Mouse (Mus musculus): ENCODE measurements around the gene Hoxd13. TPM values are rescaled to one million over a fixed set of nuclear protein-coding genes. Genes with fewer than 3 reads are reported as not detected.

The Hoxd13 gene
- total and polyA plus RNA-seq, 2 experiments from 2014 or later, result 0.21 TPM; not detected in 1

DNA sequence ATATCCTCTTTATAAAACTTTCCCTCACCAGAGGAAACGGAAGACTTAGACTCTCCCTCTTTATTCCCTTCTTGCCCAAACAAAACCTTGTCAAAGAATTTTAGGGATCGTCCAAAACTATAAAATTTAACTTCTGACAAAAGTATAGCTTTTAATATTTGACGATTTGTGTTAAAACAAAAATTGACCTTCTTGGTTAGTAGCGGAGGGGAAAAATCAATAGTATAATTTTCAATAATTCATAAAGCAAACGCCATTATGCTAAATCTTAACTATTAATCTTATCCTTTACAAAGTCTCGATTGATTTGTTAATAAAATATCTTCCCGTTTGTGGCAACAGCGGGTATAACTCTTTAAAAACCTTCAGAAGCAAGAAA, 22.2 kb downstream of the Hoxd13 start:
- Histone ChIP-seq H3K9ac (replicated peaks; ENCODE audit: low read length) (no peak overlapping the region), H3K4me2 (ENCODE audit: low read depth, low read length) (no peak overlapping the region), H3K27ac (no peak overlapping the region), H3K4me3 (ENCODE audit: low read length) (no peak overlapping the region), H3K36me3 (ENCODE audit: insufficient read depth, low read length) (no peaks in the 10 kb centered on the region), H3K4me1 (ENCODE audit: insufficient read depth, low read length) (no peaks in the 10 kb centered on the region), H3K9me3 (ENCODE audit: low read length) (peaks cover 3% of the 10 kb centered on the region; the same call in 1 of the 2 replicates), H3K27me3 (ENCODE audit: insufficient read depth, low read length) (peaks cover 89% of the 10 kb centered on the region)
- WGBS, result 8% methylated on average over 8 of the region's 8 CpGs
- no peak for TF ChIP-seq CTCF (IDR thresholded peaks at IDR 0.05; ENCODE audit: low read depth)
- DNase-seq (ENCODE audit: low spot score), result no peak
- no peak for ATAC-seq

DNA sequence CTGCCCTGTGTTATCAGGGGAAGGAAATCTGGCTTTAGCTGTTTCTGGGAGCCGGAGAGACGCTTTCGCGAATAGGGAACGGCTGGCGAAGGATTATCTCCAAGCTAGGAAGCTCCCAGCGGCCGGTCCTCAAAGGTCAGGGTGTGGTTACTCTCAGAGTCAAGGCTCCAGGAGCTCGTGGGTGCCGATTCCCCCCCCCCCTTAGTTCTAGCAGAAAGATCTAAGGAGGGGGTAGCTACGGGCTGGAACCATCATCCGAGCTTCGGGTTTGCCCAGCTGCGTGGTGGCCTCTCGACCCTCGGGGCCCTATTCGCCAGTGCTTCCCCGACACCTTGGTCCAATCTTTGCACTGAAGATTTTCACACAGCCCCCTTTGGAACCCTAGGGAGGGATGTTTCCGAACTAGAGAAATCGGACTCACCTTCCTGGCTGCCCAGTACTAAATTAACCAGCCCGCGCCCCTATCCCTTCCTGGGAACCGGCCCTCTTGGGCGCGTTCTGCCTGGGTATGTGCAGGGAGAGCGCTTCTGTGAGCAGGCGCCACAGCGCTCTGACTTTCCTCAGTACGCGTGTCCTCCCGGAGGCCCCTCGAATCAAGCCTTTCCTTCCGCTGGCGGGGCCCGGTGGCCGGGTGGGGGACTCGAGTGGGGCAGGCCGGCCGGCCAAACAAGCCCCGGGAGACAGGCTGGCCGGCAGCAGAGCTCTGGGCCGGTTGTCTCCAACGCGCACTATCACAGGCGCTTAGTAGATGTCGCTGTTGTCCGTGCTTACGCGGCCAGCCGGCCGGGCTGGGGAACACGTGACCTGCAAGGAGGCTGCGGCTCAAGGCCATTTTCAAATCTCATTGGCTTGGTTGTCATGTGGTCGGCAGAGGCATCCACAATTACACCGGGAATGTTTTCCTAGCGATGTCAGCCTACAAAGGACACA, 23.2 kb downstream of the Hoxd13 start, which contains the start of gene Hoxd10:
TSS of gene Hoxd10 (plus strand) at position 903 of the 930 bp plus-strand sequence.
- Histone ChIP-seq H3K27ac (no peak within 1 kb of the TSS), H3K4me3 (ENCODE audit: low read length) (no peak within 1 kb of the TSS), H3K4me1 (ENCODE audit: insufficient read depth, low read length) (no peaks in the 10 kb centered on the region), H3K36me3 (ENCODE audit: insufficient read depth, low read length) (no peaks in the 10 kb centered on the region), H3K9me3 (ENCODE audit: low read length) (peaks cover 3% of the 10 kb centered on the region; the same call in 1 of the 2 replicates), H3K4me2 (ENCODE audit: low read depth, low read length) (no peak within 1 kb of the TSS), H3K27me3 (ENCODE audit: insufficient read depth, low read length) (peaks cover 90% of the 10 kb centered on the region), H3K9ac (replicated peaks; ENCODE audit: low read length) (no peak within 1 kb of the TSS)
- DNase-seq (ENCODE audit: low spot score) (peak; percentile 68), ATAC-seq (peak; percentile 61; the same call in 1 of the 2 replicates)
- TF ChIP-seq CTCF (IDR thresholded peaks at IDR 0.05; ENCODE audit: low read depth), result peak; percentile 35; the same call in 1 of the 2 replicates
- under 1% methylated on average over 56 of the region's 56 CpGs for WGBS

DNA sequence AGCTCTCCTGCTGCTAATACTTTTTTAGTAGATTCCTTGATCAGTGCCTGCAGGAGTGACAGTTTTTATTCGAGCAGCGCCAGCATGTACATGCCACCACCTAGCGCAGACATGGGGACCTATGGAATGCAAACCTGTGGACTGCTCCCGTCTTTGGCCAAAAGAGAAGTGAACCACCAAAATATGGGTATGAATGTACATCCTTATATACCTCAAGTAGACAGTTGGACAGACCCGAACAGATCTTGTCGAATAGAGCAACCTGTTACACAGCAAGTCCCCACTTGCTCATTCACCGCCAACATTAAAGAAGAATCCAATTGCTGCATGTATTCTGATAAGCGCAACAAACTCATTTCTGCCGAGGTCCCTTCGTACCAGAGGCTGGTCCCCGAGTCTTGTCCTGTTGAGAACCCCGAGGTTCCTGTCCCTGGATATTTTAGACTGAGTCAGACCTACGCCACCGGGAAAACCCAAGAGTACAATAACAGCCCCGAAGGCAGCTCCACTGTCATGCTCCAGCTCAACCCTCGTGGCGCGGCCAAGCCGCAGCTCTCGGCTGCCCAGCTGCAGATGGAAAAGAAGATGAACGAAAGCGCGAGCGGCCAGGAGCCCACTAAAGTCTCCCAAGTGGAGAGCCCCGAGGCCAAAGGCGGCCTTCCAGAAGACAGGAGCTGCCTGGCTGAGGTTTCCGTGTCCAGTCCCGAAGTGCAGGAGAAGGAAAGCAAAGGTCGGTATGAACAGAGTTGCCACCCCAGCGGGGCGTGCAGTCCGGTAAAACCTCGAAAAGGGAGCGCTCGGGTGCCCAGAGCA, 24.1 kb downstream of the Hoxd13 start:
- Histone ChIP-seq H3K9me3 (ENCODE audit: low read length) (peaks cover 3% of the 10 kb centered on the region; the same call in 1 of the 2 replicates), H3K27ac (no peak overlapping the region), H3K4me1 (ENCODE audit: insufficient read depth, low read length) (no peaks in the 10 kb centered on the region), H3K4me2 (ENCODE audit: low read depth, low read length) (no peak overlapping the region), H3K36me3 (ENCODE audit: insufficient read depth, low read length) (no peaks in the 10 kb centered on the region), H3K27me3 (ENCODE audit: insufficient read depth, low read length) (peaks cover 91% of the 10 kb centered on the region), H3K9ac (replicated peaks; ENCODE audit: low read length) (no peak overlapping the region), H3K4me3 (ENCODE audit: low read length) (no peak overlapping the region)
- DNase-seq (ENCODE audit: low spot score) (no peak), ATAC-seq (no peak)
- no peak for TF ChIP-seq CTCF (IDR thresholded peaks at IDR 0.05; ENCODE audit: low read depth)
- WGBS, result 3% methylated on average over 35 of the region's 35 CpGs

DNA sequence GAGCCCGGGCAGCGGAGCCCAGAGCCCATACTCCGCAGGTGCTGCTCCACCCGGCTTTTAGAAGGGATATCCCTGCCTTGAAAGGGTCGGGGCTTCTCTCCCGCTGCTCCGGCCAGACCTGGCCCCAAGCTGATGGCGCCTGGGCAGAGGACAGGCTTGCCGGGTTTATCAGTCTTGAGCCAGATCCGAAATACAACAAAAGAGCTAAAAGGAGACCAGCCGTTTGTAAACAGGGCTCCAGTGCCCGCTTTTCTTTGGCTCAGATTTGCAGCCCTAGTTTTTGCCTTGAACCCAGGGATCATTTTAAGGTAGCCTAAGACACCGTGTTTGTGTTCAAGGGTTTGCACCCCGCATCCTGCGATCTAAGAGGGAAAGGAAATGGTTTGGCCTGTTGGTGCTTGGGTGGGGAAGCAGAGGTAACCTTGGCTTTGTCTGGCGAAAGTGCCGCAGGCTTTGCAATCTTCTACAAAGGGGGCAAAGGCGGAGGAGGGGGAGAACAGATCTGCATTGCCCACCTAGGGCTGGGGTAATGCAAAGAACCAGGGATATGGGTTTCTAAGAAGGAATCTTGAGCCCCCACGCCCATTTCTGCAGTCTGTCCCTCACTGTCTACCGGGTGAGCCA, 24.8 kb downstream of the Hoxd13 start:
- Histone ChIP-seq H3K4me3 (ENCODE audit: low read length) (no peak overlapping the region), H3K4me2 (ENCODE audit: low read depth, low read length) (no peak overlapping the region), H3K9me3 (ENCODE audit: low read length) (0 out of 2 replicates have a peak, but pooled peaks cover 3% of the 10 kb centered on the region), H3K27ac (no peak overlapping the region), H3K4me1 (ENCODE audit: insufficient read depth, low read length) (no peaks in the 10 kb centered on the region), H3K36me3 (ENCODE audit: insufficient read depth, low read length) (no peaks in the 10 kb centered on the region), H3K27me3 (ENCODE audit: insufficient read depth, low read length) (peaks cover 91% of the 10 kb centered on the region), H3K9ac (replicated peaks; ENCODE audit: low read length) (no peak overlapping the region)
- WGBS, result 1% methylated on average over 20 of the region's 20 CpGs
- DNase-seq (ENCODE audit: low spot score), result no peak
- ATAC-seq, result no peak
- TF ChIP-seq CTCF (IDR thresholded peaks at IDR 0.05; ENCODE audit: low read depth), result no peak

DNA sequence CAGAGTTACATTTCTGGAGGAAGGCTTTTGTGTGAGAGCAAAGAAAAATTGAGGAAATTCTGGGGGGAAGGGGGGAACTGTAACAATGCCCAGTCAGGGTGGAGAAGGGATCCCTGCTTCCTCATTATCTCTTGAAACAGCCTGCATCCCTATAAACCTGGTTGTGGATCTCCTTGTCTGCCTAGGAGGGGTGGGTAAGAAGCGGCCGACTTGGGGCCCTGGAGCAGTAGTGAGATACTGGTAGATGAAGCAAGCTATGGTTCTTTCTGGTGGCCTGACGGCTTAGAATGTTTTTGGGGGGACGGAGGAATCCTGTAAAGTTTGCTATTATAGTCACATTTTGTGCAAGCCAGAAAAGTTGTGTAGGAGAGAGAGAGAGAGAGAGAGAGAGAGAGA, 25.3 kb downstream of the Hoxd13 start:
- Histone ChIP-seq H3K36me3 (ENCODE audit: insufficient read depth, low read length) (no peaks in the 10 kb centered on the region), H3K4me2 (ENCODE audit: low read depth, low read length) (no peak overlapping the region), H3K4me1 (ENCODE audit: insufficient read depth, low read length) (no peaks in the 10 kb centered on the region), H3K9me3 (ENCODE audit: low read length) (0 out of 2 replicates have a peak, but pooled peaks cover 3% of the 10 kb centered on the region), H3K9ac (replicated peaks; ENCODE audit: low read length) (no peak overlapping the region), H3K27ac (no peak overlapping the region), H3K27me3 (ENCODE audit: insufficient read depth, low read length) (peaks cover 89% of the 10 kb centered on the region), H3K4me3 (ENCODE audit: low read length) (no peak overlapping the region)
- DNase-seq (ENCODE audit: low spot score), result no peak
- no peak for ATAC-seq
- WGBS, result 3% methylated on average over 4 of the region's 4 CpGs
- no peak for TF ChIP-seq CTCF (IDR thresholded peaks at IDR 0.05; ENCODE audit: low read depth)

DNA sequence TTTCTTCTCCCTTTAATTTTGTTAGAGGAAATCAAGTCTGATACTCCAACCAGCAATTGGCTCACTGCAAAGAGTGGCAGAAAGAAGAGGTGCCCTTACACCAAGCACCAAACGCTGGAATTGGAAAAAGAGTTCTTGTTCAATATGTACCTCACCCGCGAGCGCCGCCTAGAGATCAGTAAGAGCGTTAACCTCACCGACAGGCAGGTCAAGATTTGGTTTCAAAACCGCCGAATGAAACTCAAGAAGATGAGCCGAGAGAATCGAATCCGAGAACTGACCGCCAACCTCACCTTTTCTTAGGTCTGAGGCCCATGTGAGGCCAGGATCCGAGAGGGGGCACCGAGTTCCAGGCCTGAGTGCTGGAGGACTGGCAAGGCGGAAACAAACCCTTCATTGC, 26.0 kb downstream of the Hoxd13 start:
- no peak for ATAC-seq
- peak; percentile 36 for TF ChIP-seq CTCF (IDR thresholded peaks at IDR 0.05; ENCODE audit: low read depth)
- H3K4me1 ChIP-seq (ENCODE audit: insufficient read depth, low read length), result no peaks in the 10 kb centered on the region

More for the DNA sequence above, 26.0 kb downstream of the Hoxd13 start:
- no peak overlapping the region for H3K4me3 ChIP-seq (ENCODE audit: low read length)
- DNase-seq (ENCODE audit: low spot score), result no peak
- no peaks in the 10 kb centered on the region for H3K36me3 ChIP-seq (ENCODE audit: insufficient read depth, low read length)
- 0 out of 2 replicates have a peak, but pooled peaks cover 3% of the 10 kb centered on the region for H3K9me3 ChIP-seq (ENCODE audit: low read length)
- H3K27me3 ChIP-seq (ENCODE audit: insufficient read depth, low read length), result peaks cover 87% of the 10 kb centered on the region
- no peak overlapping the region for H3K9ac ChIP-seq (replicated peaks; ENCODE audit: low read length)
- WGBS, result 2% methylated on average over 16 of the region's 16 CpGs
- no peak overlapping the region for H3K27ac ChIP-seq
- no peak overlapping the region for H3K4me2 ChIP-seq (ENCODE audit: low read depth, low read length)

All from hindbrain, postnatal 0 days (tissue).